Mouse (Mus musculus) erythroblast, embryonic 14.5 days (primary cell): ENCODE data around the gene Nhlrc1.

Experiments
- GATA1 ChIP-seq: IDR thresholded peaks from 2 replicates; pipeline ENCODE4 v1.6.1; 2012; ENCODE audit warnings: low read length, inconsistent platforms, mixed read lengths
- TAL1 ChIP-seq: IDR thresholded peaks from 3 replicates; pipeline ENCODE4 v1.6.1; 2012; ENCODE audit warnings: low read length, inconsistent platforms, mixed read lengths

GRCm38 (mm10) chr13:47043030-47043680, 28.5 kb upstream of the Nhlrc1 start, which contains the start of gene Kdm1b:
- no peak for TF ChIP-seq TAL1
- no peak for TF ChIP-seq GATA1
